Mouse (Mus musculus): Measurements from ENCODE around the gene Rgl1. TPM values are rescaled to one million over a fixed set of nuclear protein-coding genes. Genes with fewer than 3 reads are reported as not detected.

The Rgl1 gene
- total and polyA plus RNA-seq, 2 experiments from 2014 or later = 16.2 to 16.9 TPM

DNA sequence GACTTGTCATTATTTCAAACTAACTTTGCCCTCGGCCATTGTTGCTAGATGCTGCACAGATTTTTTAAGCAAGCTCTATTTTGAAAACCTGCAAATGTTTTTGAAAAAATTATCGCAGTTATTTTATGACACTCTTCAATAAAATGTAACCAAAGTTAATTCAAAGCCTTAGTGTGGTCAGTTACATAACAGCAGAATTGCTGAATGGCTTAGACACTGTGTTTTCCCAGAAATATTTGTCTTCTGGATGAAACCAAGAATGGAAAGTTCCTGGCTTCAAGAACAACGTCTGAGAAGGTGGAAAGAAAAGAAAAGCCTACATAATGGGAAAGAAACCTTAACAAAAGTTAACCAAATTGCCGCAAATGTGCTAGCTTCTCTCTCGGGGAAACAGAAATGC, 131.5 kb downstream of the Rgl1 start:
- WGBS = 71% methylated on average over 5 of the region's 5 CpGs
- H3K27ac ChIP-seq (ENCODE audit: low read depth, low read length) = no peak overlapping the region
- no peak overlapping the region for H3K4me3 ChIP-seq (ENCODE audit: low read depth, low read length)
- DNase-seq (ENCODE audit: low spot score) (no peak), ATAC-seq (ENCODE audit: low FRiP score) (no peak)
- no peaks in the 10 kb centered on the region for H3K4me1 ChIP-seq (ENCODE audit: insufficient read depth, low read length)
- no peaks in the 10 kb centered on the region for H3K36me3 ChIP-seq (ENCODE audit: insufficient read depth, low read length)
- H3K9me3 ChIP-seq (ENCODE audit: low read length) = no peaks in the 10 kb centered on the region
- no peak for TF ChIP-seq CTCF (IDR thresholded peaks at IDR 0.05)
- H3K9ac ChIP-seq (replicated peaks; ENCODE audit: low read length, poor library complexity, severe bottlenecking) = no peak overlapping the region
- H3K4me2 ChIP-seq (ENCODE audit: low read depth, low read length, poor library complexity, severe bottlenecking) = no peak overlapping the region
- H3K27me3 ChIP-seq (ENCODE audit: insufficient read depth, low read length) = no peaks in the 10 kb centered on the region

DNA sequence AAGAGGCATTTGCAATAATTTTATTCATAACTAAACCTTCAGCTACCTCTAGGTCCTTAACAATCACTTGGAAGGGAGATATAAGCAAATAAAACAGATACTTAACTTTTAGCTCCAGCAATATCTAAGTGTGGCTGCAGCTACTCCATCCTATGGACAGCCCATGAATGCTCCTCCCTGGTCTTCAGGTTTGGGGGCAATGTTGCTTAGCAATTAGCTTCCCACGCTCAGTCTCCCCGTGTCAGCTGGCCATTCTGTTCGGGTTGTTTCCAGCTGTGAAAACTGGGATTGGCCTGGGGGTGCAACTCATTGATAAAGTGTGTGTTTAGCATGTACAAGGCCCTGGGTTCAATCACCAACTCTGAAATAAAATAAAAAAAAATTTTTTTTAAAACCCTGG, 136.4 kb downstream of the Rgl1 start:
- Histone ChIP-seq H3K36me3 (ENCODE audit: insufficient read depth, low read length) (no peaks in the 10 kb centered on the region), H3K4me3 (ENCODE audit: low read depth, low read length) (no peak overlapping the region), H3K4me2 (ENCODE audit: low read depth, low read length, poor library complexity, severe bottlenecking) (no peak overlapping the region), H3K27ac (ENCODE audit: low read depth, low read length) (no peak overlapping the region), H3K9me3 (ENCODE audit: low read length) (no peaks in the 10 kb centered on the region), H3K27me3 (ENCODE audit: insufficient read depth, low read length) (no peaks in the 10 kb centered on the region), H3K9ac (replicated peaks; ENCODE audit: low read length, poor library complexity, severe bottlenecking) (no peak overlapping the region), H3K4me1 (ENCODE audit: insufficient read depth, low read length) (no peaks in the 10 kb centered on the region)
- ATAC-seq (ENCODE audit: low FRiP score) (no peak), DNase-seq (ENCODE audit: low spot score) (no peak)
- WGBS = 27% methylated on average over 3 of the region's 3 CpGs
- TF ChIP-seq CTCF (IDR thresholded peaks at IDR 0.05) = no peak

DNA sequence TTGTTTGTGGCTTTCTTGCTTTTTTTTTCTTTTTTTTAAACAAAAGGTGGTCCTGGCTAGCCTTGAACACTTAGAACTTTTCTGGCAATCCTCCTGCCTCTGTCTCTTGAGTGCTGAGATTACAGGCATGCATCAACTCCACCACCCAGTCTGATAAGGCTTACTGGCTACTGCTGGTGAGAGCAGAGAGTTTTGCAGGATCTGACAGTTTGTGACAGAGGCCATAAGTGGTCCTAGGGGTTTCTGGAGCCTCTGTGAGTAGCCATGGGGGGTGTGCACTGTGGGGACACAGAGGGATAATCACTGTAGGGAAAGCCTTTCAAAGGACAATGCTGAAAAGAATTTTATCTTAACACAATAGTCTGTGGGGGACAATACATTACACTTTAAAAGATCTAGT, 140.5 kb downstream of the Rgl1 start:
- H3K36me3 ChIP-seq (ENCODE audit: insufficient read depth, low read length) = no peaks in the 10 kb centered on the region
- DNase-seq (ENCODE audit: low spot score) = no peak

DNA sequence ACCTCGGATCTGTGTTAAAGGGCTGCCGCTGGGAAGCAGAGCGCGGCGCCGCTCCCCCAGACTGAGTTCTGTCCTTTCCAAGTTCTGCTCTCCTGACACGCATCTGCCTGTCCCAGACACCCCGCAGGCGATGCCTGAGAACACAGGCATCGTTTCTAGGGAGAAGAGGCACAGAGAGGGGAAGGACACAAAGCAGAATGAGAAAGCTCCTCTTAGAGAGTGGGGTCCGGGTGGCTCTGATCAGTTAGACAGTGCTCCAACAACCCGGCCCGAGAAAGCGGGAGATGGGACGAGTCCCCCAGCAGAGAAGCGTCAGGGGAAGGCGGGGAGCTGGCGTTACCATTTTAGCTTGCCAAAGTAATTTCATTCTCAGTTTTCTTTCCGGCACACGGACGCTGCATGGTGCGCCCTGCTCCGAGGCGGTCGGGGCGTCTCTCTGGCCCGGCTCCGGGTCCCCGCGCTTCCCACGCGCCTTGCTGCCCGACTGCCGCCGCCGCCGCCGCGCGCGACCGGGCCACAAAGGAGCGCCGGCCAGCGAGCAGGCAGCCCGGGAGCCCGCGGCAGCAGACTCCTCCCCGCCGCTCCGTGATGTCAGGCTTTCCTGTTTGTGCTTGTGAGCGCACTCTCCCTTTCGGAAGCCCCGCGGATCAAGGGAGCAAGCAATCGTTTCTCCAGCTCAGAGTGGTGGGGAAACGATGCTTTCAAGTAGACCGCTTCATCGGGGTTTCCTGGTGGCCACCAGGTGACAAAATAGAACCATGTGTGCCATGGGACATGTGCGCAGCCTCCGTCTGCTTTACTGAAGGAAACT, 141.3 kb downstream of the Rgl1 start:
- Histone ChIP-seq H3K4me3 (ENCODE audit: low read depth, low read length) (peak overlapping the region; percentile 64), H3K27me3 (ENCODE audit: insufficient read depth, low read length) (no peaks in the 10 kb centered on the region), H3K27ac (ENCODE audit: low read depth, low read length) (peak overlapping the region; percentile 62; the same call in 1 of the 2 replicates), H3K4me2 (ENCODE audit: low read depth, low read length, poor library complexity, severe bottlenecking) (peak overlapping the region; percentile 93), H3K9ac (replicated peaks; ENCODE audit: low read length, poor library complexity, severe bottlenecking) (peak overlapping the region; percentile 64), H3K4me1 (ENCODE audit: insufficient read depth, low read length) (no peaks in the 10 kb centered on the region), H3K9me3 (ENCODE audit: low read length) (no peaks in the 10 kb centered on the region), H3K36me3 (ENCODE audit: insufficient read depth, low read length) (no peaks in the 10 kb centered on the region)
- 0 out of 2 replicates have a peak, but pooled peaks have one; percentile 19 for TF ChIP-seq CTCF (IDR thresholded peaks at IDR 0.05)
- ATAC-seq (ENCODE audit: low FRiP score) (peak; percentile 73), DNase-seq (ENCODE audit: low spot score) (peak; percentile 67)
- under 1% methylated on average over 56 of the region's 61 CpGs for WGBS

More for the DNA sequence above, 140.5 kb downstream of the Rgl1 start:
- peak overlapping the region; percentile 64; the same call in 1 of the 2 replicates for H3K4me3 ChIP-seq (ENCODE audit: low read depth, low read length)
- H3K4me2 ChIP-seq (ENCODE audit: low read depth, low read length, poor library complexity, severe bottlenecking) = peak overlapping the region; percentile 93
- H3K27ac ChIP-seq (ENCODE audit: low read depth, low read length) = no peak overlapping the region
- TF ChIP-seq CTCF (IDR thresholded peaks at IDR 0.05) = no peak
- no peak for ATAC-seq (ENCODE audit: low FRiP score)
- peak overlapping the region; percentile 64; the same call in 1 of the 2 replicates for H3K9ac ChIP-seq (replicated peaks; ENCODE audit: low read length, poor library complexity, severe bottlenecking)
- H3K27me3 ChIP-seq (ENCODE audit: insufficient read depth, low read length) = no peaks in the 10 kb centered on the region
- H3K4me1 ChIP-seq (ENCODE audit: insufficient read depth, low read length) = no peaks in the 10 kb centered on the region
- no peaks in the 10 kb centered on the region for H3K9me3 ChIP-seq (ENCODE audit: low read length)

DNA sequence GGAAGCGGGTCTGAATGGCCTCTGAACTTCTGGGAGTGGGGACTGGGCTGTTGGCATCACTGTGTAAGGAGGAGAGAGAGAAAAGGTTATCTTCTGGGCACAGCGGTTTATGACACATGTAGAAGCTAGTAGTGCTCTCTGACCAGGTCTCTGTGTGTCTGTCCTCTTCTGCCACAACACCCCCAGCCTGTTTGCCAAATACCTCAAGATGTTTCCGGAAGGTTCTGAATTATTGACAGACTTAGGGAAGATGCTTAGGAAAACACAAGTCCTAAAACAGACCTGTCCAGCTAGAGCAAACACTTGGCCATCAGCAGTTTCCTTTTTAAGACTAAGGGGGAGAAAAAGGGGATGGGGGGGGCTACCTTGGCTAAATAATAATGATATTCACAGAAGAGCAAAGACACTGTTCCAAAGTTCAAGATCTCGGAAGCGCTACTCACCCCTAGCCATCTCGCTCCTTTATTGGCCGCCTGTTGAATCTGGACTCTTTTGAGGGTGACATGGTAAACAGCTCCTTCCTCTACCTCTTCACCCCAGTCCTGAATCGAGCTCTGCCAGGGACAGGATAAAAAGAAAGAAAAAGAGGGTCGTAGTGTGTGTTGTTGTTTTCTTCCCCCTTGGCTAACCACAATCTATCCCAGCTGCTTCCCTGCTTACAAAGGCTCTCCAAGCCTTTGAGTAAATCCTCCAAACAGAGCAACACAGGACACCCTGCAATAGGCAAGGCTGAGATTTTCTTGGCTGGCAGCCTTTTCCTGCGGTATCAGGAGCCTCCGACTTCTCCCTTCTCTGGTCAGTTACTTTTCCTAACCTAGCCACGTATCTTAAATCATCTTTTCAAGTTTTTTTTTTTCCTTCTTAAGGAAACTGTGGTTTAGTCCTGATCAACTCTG, 142.5 kb downstream of the Rgl1 start:
- Histone ChIP-seq H3K27ac (ENCODE audit: low read depth, low read length) (no peak overlapping the region), H3K9me3 (ENCODE audit: low read length) (no peaks in the 10 kb centered on the region), H3K4me2 (ENCODE audit: low read depth, low read length, poor library complexity, severe bottlenecking) (peak overlapping the region; percentile 93), H3K36me3 (ENCODE audit: insufficient read depth, low read length) (no peaks in the 10 kb centered on the region), H3K27me3 (ENCODE audit: insufficient read depth, low read length) (no peaks in the 10 kb centered on the region), H3K4me1 (ENCODE audit: insufficient read depth, low read length) (no peaks in the 10 kb centered on the region), H3K4me3 (ENCODE audit: low read depth, low read length) (peak overlapping the region; percentile 64; the same call in 1 of the 2 replicates), H3K9ac (replicated peaks; ENCODE audit: low read length, poor library complexity, severe bottlenecking) (no peak overlapping the region)
- DNase-seq (ENCODE audit: low spot score) (peak; percentile 47), ATAC-seq (ENCODE audit: low FRiP score) (no peak)
- 33% methylated on average over 12 of the region's 12 CpGs for WGBS
- no peak for TF ChIP-seq CTCF (IDR thresholded peaks at IDR 0.05)

Data from midbrain, postnatal 0 days (tissue).